Mouse (Mus musculus): ENCODE results near the gene Nfkbia.

Gene Nfkbia
- long read RNA-seq, experiment 1, transcript Nfkbia-201 (6 exons, 1,578 nt): major isoform, 206 of 218 reads
- long read RNA-seq, experiment 1, partial matches to known transcripts: 7 of 218 reads
- long read RNA-seq, experiment 1, other reads (novel, unspliced or antisense): 5 of 218 reads
- long read RNA-seq, experiment 2, transcript Nfkbia-201 (6 exons, 1,578 nt): major isoform, 238 of 247 reads
- long read RNA-seq, experiment 2, partial matches to known transcripts: 5 of 247 reads
- long read RNA-seq, experiment 2, other reads (novel, unspliced or antisense): 4 of 247 reads

DNA sequence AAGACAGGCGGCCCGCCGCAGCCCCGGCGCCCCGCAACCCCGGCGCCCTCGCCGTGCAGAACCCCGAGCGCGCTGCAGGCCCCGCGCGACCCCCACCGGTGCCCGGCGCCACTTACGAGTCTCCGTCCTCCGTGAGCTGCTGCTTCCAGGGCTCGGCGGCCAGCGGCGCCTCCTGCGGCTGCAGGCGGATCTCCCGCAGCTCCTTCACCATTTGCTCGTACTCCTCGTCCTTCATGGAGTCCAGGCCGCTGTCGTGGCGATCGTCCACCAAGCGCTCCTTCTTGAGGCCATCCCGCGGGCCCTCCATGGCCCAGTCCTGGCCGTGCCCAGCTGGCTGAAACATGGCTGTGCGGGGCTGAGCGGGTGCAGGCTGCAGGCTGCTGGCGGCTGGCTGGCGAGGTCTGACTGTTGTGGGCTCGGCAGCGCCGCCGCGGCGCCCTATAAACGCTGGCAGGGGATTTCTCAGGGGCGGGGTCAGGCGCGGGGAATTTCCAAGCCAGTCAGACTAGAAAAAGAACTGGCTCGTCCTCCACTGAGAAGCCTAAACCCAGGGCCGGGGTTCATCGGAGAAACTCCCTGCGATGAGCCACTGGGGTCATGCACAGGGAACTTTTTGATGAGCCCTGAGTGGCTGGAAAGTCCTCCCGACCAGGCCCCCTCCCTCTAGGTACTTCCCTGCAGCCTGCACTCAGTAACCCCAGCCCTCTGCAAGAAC lies at the start of gene Nfkbia:
Nfkbia (minus strand) TSS at position 464 of the 715 bp plus-strand sequence.
- intact Hi-C loops (cut with DNase I): loop anchor here (5.0 kb wide), 1 partner anchor 95 kb away; no protein-coding TSS in a partner anchor

DNA sequence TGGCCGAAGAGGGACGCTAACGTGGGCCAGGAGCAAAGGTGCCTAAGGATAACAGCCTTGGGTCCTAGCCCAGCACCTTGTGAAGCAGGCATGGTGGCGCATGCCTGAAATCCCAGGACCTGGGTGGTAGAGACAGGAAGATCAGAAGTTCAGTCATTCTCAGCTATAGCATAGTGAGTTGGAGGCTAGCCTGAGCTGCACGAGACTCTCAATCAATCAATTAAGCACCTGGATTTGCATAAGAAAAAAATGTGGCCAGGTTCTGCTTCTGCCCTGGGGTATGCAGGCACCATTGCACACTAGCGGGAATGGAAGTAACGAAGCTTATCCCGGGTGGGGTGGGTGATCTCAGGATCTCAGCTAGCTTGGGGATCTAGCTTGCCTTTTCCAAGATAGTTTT lies 46.7 kb upstream of the Nfkbia start:
- intact Hi-C loops (cut with DNase I): no loop called here

DNA sequence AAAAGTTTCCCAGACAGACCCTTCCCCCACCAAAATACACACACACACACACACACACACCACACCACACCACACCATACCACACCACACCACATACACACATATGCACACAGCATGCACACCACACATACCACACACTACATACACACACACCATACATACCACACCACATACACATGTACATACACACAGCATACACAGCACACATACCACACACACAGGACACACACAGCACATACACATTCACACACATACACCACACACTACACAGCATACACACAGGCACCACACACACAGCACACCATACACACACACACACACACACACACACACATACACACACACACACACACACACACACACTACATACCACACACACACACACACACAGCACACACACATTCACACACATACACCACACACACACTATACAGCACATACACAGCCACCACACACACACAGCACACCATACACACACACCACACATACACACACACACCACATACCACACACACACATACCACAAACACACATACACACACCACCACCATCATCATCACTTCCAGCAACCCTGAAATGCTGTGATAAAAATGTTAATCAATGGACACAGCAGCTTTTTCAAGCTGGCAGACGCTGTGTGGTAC lies 46.0 kb upstream of the Nfkbia start:
- intact Hi-C loops (cut with DNase I): no loop called here

DNA sequence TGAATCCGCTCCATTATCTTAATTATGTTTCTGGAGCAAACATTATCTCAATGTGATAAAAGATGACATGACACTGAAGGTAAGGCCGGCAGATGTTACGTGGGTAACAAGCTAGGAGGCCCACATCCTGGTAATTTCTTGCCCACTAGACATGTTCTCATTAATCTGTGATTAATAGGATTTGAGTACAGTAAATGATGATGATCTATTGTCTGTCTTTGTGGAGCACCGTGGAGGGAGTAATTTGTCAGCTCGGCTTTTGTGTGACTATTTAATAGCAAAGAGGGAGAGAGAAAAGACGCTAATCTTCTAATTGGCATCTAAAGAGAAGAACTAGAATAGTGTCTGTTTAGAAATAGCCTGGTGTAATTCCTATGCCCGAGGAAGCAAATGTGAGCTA lies 45.3 kb upstream of the Nfkbia start:
- intact Hi-C loops (cut with DNase I): no loop called here

DNA sequence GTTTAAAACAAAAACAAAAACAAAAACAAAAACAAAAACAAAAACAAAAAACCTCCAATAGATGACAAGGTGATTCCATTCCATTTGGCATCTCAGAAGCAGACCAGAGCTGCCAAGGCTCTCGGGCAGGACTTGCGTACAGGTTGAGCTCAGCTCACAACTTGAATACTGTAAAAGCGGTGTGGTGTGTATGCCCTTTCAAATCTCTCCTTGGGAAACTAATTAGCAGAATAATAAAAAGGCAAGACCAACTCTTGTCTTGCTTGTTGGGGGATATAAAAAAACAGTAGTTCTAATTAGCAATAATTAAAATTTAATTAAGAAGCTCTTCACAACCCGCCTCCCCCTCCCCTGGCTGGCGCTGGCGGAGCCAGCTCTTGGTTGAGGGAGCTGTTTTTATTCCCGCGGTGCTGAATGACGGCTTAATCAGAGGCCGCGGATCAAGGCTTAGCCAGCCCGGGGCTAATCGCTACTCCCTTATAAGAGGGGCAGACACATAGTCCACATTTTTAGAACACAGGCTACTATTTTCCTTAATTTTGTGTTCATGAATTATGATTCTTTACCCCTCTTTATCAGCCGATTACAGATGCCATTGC lies 44.2 kb upstream of the Nfkbia start:
- intact Hi-C loops (cut with DNase I): no loop called here

DNA sequence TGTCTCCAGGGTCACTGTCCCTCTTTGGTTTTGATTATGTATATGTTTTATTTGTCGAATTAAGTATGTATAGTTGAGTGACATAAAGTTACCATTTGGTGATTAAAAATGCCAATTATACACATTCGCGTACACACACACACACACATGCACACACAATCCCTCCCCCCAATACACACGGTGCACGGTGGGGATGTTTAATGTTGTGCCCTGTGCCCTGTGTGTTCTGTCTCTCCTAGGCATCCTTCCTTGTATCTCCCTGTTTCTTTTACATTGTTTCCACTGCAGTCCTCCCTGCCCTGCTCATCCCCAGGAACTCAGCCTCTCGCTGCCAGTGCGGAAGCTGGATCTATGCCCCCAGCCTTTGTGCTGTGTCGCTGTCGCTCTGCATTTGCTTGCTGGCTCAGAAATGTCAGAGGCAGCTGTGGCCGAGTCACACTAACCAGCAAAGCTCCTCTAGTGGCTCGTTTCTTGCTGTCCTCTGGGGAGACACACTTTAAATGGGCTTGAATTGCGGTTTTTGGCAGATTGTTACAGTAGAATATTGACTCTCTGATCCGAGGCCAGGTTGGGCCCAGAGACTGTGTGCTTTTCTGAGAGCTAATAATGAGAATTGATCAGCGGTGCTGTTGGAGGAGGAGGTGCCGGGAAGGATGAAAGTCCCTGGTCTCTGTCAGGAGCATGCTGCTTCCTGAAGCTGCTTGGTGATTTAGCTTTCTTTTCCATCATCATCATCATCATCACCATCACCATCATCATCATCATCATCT lies 34.7 kb upstream of the Nfkbia start:
- intact Hi-C loops (cut with DNase I): no loop called here

DNA sequence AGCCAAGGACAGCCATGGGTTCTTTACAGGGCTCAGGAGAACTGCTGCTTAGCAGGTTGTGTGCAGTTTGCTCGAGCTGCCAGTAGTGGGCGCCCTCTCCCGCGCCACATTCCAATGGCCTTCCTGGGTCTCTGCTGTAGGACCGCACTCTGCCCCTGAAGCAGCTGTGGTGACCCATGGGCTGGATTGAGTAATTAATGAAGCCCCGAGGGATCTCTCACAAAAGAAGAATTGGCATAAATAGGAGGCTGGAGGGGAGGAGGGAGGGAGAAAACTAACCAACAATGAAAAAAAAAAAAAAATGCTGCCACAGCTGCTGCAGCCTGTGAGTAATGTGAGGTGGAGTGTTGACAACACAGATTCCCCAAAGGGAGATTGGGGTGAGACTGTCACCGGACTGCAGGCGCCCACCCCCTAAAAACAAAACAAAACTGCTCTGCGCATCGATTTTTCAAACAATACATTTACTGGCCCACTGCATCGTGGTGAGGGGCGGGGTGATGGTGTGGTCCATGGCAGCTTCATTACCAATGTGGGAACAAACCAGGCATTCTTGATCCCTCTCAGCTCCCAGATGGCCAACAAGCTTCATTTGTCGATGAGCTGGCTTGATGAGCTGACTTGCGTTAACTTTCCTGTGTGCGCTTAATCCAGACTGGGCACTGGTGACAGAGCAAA lies 25.8 kb upstream of the Nfkbia start:
- intact Hi-C loops (cut with DNase I): no loop called here

DNA sequence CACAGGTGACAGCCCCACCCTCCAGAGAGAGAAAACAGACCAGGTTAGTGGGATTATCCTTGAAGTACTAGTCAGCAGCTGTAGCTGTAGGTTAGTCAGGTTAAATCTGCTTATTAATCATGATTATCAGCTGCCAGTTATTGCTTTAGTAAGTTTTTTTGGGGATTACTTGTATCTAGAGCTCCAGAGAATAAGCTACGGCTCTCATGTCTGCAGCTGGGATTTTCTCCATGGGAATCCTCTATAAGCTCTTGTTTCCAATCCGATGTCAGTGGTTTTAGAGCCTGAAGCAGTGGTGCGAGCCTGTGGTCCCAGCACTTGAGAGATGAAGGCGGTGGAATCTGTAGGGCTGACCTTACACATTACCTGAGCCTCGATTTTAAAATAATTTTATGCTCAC lies 16.4 kb upstream of the Nfkbia start:
- intact Hi-C loops (cut with DNase I): no loop called here

DNA sequence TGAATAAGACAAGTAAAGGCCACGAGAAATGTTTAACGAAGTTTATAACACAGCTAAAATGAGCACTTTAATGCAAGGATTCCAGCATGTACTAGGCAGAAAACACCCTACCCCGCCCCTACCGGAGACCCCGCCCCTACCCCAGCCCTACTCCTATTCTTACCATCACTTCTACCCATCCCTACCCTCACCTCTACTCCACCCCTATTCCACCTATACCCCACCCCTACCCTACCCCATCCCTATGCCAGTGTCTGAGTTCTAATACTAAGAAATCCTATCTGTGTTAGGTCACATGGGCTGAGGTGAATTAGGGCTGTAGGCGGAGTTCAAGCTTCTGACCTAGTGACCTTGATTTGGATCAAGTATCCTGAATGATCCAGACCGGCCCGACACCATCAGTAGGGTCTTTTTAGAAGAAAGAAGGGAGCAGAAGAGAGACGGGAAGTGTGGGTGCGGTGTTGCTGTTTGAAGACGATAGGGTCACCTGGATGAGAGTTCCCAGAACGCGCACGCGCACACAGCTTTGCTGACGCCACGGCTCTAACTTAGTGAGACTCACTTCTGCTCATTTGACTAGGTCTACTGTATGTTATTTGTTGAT lies 15.0 kb upstream of the Nfkbia start:
- intact Hi-C loops (cut with DNase I): no loop called here

DNA sequence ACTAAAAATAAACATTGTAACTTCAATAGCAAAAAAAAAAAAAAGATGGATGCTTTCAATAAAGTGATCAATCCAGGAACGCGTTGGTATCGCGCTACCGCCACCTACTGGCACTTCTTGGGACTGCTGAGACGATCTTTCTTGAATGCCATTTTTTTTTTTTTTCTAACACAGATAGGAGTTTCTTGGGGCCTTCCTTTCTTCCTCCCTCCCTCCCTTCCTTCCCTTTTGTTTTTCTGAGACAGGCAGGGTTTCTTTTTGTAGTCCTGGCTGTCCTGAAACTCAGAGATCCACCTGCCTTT lies 13.5 kb upstream of the Nfkbia start:
- intact Hi-C loops (cut with DNase I): no loop called here

DNA sequence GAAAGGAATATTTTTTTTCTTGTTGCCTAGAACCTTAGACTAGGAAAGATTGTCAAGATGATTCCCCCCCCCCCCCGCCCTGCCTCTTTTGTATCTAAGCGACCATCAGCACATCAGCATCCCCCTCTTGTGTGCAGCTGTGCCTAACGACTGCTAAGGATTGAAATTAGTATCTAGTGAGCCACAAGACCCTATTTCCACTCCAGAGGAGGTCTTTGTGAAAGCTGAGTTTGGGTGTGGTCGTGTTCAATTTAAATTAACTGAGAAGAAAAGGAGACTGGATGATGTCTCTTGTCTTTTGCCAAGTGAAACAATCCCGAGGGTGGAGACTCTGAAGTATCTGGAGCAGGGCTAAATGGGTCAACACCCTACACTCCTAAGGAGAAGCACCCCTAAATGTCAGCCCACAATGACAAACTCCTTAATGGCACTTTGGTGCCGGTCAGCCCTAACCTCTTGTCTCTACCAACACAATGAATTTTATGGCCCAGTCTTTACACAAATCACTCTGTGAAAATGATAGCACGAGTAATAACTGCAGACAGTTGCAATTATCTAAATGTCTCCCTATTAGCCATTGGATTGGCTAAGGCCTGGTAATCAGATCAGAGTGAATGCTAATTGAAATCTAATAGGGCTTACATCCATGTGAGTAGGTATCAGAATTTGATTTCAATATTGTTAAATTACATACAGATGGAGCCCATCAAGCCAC lies 13.0 kb upstream of the Nfkbia start:
- intact Hi-C loops (cut with DNase I): loop anchor here (1.0 kb wide), 1 partner anchor 153 kb away; no protein-coding TSS in a partner anchor

DNA sequence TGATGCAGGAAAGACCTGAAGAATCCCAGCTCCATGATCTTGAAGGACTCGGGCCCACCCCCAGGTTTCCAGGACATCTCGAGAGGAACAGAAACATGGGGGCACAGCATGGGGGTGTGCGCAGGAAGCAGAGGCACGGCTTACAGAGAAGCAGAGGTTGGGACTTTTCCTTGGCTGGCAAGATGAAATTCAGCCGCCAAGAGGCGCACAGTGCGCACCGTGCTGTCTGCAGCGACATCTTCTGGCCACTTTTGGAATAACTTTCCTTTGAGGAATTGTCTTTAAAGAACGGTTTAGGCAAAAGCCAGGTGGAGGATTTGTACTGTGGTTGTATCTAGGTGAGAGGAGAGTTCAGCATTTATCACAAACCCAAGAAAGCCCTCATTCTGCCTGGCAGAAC lies 6.6 kb upstream of the Nfkbia start:
- intact Hi-C loops (cut with DNase I): loop anchor here (5.0 kb wide), 3 partner anchors 67 to 127 kb away; no protein-coding TSS in a partner anchor

DNA sequence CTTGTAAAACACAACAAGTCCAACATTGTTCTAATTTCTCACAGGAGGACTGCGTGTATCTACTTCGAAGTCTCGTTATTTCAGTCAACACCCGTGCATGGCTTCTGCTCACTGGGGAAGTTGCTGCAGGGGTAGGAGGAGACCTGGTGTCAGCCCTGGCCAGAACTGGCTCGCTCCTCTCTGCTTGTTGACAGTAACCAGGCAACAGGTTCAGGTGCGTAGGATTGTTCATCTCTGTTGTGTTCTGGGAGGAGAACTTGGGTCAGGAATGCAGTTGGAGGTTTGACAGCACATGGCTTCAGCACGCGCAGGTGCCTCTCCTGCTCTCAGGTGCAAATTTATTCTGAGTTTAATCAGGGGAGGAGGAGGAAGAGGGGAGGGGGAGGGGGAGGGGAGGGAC lies 5.3 kb upstream of the Nfkbia start:
- intact Hi-C loops (cut with DNase I): loop anchor here (5.0 kb wide), 3 partner anchors 65 to 125 kb away; no protein-coding TSS in a partner anchor

DNA sequence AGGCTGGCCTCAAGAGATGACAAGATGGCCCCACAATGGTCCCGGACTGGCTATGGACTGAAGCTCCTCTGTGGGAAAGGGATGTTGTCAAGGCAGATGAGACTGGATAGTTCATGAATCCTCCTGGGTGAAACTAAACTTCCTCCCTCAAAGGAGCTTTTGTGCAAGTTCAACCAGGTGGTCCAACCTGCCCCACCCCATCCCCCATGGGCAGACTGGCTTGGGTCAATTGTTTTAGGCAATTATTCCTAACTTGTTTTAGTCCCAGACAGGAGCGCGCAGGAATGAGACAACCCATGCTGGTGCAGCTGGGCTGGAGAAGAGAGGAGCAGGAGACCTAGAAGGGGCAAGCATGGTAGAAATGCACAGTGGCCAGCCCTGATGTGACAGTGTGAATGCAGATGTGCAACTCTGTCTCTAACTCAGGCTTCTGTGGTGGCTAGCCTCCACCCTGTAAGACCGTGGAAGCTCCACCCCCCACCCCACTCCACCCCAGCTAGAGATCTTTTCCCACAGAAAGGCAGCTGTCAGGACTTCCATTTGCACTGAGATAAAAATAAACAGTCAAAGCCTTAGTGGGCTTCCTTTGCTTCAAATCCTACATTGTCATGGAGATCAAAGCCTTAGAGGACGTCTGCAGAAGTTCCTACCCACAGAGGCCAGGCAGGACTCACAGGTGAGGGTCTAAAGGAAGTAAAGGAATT lies 3.6 kb upstream of the Nfkbia start:
- intact Hi-C loops (cut with DNase I): loop anchor here (5.0 kb wide), 3 partner anchors 64 to 124 kb away; no protein-coding TSS in a partner anchor

DNA sequence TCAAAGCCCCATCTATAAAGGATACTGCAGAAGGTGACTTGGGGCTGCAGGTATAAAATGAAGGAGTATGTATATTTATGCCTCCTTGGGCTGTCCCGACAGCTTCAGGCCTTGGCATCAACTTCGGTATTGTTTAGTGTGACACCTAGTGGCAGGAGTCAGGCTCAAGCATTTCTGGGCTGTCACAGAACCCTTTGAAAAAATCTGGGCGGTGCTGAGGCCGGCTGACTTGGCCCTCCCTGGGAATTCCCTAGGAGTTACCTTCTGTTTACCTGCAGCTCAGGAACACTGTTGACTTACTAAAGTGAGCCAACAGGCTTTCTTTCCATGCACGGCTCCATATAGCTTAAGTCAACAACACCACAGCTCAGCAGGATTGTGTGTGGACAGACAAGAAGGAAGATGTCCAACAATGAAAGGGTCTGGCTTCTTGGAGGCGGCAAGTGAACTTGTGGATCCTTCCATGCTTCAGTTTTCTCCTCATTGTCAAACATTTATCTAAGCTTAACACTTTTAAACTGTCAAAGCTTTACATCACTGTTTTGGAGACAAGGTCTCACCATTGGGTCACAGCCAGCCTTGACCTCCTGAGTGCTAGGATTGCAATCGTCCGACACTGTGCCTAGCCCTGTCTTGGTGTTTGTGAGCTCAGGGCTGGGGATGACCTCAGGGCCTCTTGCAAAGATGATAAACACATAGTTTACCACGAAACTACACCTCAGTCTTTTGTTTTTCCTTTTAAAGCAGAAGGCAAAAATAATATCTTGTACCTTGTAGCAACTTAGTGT lies 2.9 kb upstream of the Nfkbia start:
- intact Hi-C loops (cut with DNase I): loop anchor here (5.0 kb wide), 3 partner anchors 63 to 123 kb away; no protein-coding TSS in a partner anchor

DNA sequence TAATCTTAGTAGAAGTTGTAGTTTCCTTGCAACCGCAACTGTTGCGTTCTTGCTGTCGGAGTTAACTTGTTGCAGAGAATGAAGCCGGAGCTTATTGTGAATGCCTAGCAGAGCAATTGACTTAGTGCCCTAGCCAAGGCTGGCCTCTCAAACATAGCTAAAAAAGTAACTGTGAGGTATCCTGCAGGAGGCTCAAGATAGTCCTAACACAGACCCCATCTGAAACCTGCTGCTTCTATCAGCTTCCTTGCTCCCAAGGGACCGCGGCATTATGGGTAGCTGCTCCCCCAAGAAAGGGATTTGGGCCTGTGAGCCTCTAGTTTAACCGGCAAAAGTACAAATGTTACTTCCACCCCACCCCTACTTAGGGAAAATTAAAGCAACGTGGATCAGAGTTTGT lies 934 bp upstream of the Nfkbia start:
- intact Hi-C loops (cut with DNase I): loop anchor here (5.0 kb wide), 1 partner anchor 96 kb away; no protein-coding TSS in a partner anchor

DNA sequence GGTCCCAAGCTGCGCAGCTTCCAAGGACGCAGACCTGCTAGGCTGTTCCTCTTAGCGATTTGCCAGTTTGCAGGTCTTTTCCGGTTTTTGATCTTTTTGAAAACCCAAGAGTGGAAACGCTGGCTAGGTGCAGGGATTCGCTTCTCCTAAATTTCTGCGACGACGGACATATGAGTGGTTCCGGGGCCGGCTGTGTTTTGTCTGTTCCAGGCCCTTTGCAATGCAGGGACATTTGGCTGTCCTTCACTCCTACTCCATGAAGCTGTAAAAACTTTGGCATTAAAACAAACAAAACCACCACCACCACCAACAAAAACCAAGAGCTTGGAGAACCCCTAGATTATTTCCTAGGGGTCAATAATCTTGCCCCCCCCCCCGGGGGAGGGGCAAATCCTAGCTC lies 494 bp upstream of the Nfkbia start:
- intact Hi-C loops (cut with DNase I): loop anchor here (5.0 kb wide), 1 partner anchor 96 kb away; no protein-coding TSS in a partner anchor
